Mouse (Mus musculus): Measurements from ENCODE around the gene Nfatc2.

DNA sequence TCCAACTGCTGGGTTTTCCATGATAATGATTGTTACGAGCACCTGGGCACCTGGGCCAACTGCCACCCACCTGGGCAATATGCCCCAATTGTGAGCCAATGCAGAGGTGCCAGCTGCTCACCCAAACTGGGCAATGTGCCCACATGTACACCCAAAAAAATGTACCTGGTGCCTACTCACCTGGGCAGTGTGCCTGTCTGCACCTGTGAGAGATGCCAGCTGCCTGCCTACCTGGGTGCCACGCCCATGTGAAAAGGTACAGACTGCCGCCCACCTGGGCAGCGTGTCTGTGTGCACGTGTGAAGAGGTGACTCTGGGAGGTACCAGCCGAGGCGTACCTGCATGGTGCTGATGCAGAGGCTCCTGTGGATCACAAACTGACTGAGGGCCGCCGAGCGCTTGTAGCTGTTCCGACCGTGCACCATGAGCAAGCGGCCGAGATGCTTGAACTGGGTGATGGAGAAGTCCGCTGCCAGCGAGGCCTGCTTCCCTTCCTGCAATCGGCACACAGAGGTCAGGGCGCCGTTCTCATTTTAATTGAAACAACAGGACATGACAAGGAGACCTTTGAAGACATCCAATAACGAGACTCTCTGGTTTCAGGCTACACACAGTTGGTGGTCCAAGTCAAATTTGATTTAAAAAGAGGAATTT, 42.2 kb upstream of the Nfatc2 start:
- TF ChIP-seq POLR2A (IDR thresholded peaks at IDR 0.05; ENCODE audit: low read depth, low read length): no peak
- no peak for TF ChIP-seq CTCF (IDR thresholded peaks at IDR 0.05; ENCODE audit: extremely low read depth, insufficient read depth, insufficient read length, insufficient replicate concordance)

All from spleen, adult 2 months (tissue).